Comparison of ENCODE assay signal across 8 mouse cellular contexts in genomic region chr8:75213686-75214085, GRCm38 (mm10). TPM values are rescaled to one million over a fixed set of nuclear protein-coding genes. Genes with fewer than 3 reads are reported as not detected.
DNase-seq lines count a peak whose midpoint lies in the region; ATAC-seq and TF ChIP-seq lines count a peak whose summit lies in the region.

Gene Rasd2 (plus strand): TSS chr8:75213944.

- H3K27ac ChIP-seq in liver, adult 2 months (replicated peaks; ENCODE audit: insufficient read depth, low read depth, low read length): no peak within 1 kb of the TSS
- no peak within 1 kb of the TSS for H3K27ac ChIP-seq in forebrain, embryonic 16.5 days (ENCODE audit: low read length)
- no peak within 1 kb of the TSS for H3K27ac ChIP-seq in olfactory bulb, adult 2 months (ENCODE audit: insufficient read depth, low read depth, low read length)

- no peaks in the 10 kb centered on the region for H3K9me3 ChIP-seq in forebrain, embryonic 16.5 days (ENCODE audit: control insufficient read depth, low read length)

- no peaks in the 10 kb centered on the region for H3K36me3 ChIP-seq in liver, adult 2 months (ENCODE audit: control insufficient read depth, insufficient read depth, low read length)
- H3K36me3 ChIP-seq in forebrain, embryonic 16.5 days (ENCODE audit: control insufficient read depth, insufficient read depth): no peaks in the 10 kb centered on the region

- intact Hi-C loops in left cerebral cortex, postnatal 25 days (cut with DNase I): no loop called here

- H3K9ac ChIP-seq in liver, adult 2 months (ENCODE audit: low read depth, low read length): peak within 1 kb of the TSS; percentile 52
- H3K9ac ChIP-seq in forebrain, embryonic 16.5 days (replicated peaks; ENCODE audit: low read depth, low read length): peak within 1 kb of the TSS; percentile 49

- TF ChIP-seq POLR2A in liver, adult 2 months (IDR thresholded peaks at IDR 0.05; ENCODE audit: extremely low read depth, insufficient read depth, low read length): no peak
- TF ChIP-seq POLR2A in olfactory bulb, adult 2 months (IDR thresholded peaks at IDR 0.05; ENCODE audit: insufficient read depth, low read depth, low read length): no peak

- no peak for TF ChIP-seq CTCF in liver, adult 2 months (IDR thresholded peaks at IDR 0.05; ENCODE audit: low read depth, low read length)
- no peak for TF ChIP-seq CTCF in olfactory bulb, adult 2 months (IDR thresholded peaks at IDR 0.05; ENCODE audit: insufficient read depth, low read depth, low read length)

- DNase-seq in adrenal gland, postnatal 25 days: peak; percentile 21
- no peak for DNase-seq in adrenal gland, postnatal 10 days
- DNase-seq in liver, adult 2 months (ENCODE audit: extremely low read depth, low read depth, low spot score): no peak
- DNase-seq in liver: no peak
- no peak for DNase-seq in left cerebral cortex, postnatal 25 days (ENCODE audit: low spot score in 2 of 2)
- DNase-seq in urinary bladder, postnatal 4 days (ENCODE audit: low spot score in 2 of 2): no peak

- H3K27me3 ChIP-seq in liver, adult 2 months (ENCODE audit: control insufficient read depth, insufficient read depth, low read length): peaks cover 7% of the 10 kb centered on the region; the same call in 1 of the 2 replicates
- peaks cover 31% of the 10 kb centered on the region for H3K27me3 ChIP-seq in forebrain, embryonic 16.5 days (replicated peaks; ENCODE audit: control insufficient read depth, insufficient read depth, low read length)

- H3K79me2 ChIP-seq in liver, adult 2 months (ENCODE audit: control insufficient read depth, insufficient read depth, low read length): no peaks in the 10 kb centered on the region

- H3K4me2 ChIP-seq in forebrain, embryonic 16.5 days (ENCODE audit: low read length): peak within 1 kb of the TSS; percentile 93

- peaks cover 8% of the 10 kb centered on the region for H3K4me1 ChIP-seq in liver, adult 2 months (ENCODE audit: control insufficient read depth, insufficient read depth, low read length)
- peaks cover 12% of the 10 kb centered on the region for H3K4me1 ChIP-seq in forebrain, embryonic 16.5 days (replicated peaks; ENCODE audit: control insufficient read depth, insufficient read depth, low read length)
- peaks cover 21% of the 10 kb centered on the region for H3K4me1 ChIP-seq in olfactory bulb, adult 2 months (ENCODE audit: control insufficient read depth, insufficient read depth, low read length)

- peak within 1 kb of the TSS; percentile 61 for H3K4me3 ChIP-seq in liver, adult 2 months (ENCODE audit: insufficient read depth, low read depth, low read length)
- peak within 1 kb of the TSS; percentile 53 for H3K4me3 ChIP-seq in forebrain, embryonic 16.5 days (replicated peaks; ENCODE audit: low read length)
- H3K4me3 ChIP-seq in olfactory bulb, adult 2 months (ENCODE audit: insufficient read depth, low read depth, low read length): peak within 1 kb of the TSS; percentile 71

- ATAC-seq in forebrain, embryonic 16.5 days: peak; percentile 4; the same call in 1 of the 2 replicates

- 4% methylated on average over 42 of the region's 42 CpGs for WGBS in liver, adult 2 months
- 2% methylated on average over 41 of the region's 42 CpGs for WGBS in forebrain, embryonic 16.5 days
- 2% methylated on average over 42 of the region's 42 CpGs for whole genome bisulfite sequencing in olfactory bulb, adult 2 months

RNA-seq across cellular contexts. Expression of gene Rasd2, which starts in this region (rescaled TPM):
- total RNA-seq in adrenal gland, postnatal 25 days (2021): 2.0 and 3.4 TPM in 2 replicates
- total RNA-seq in adrenal gland, postnatal 10 days (2021): 1 to 10 TPM; 1.6 to 1.7 TPM
- 0.09 TPM in 1 of 2 replicates, not detected in the other for total RNA-seq in liver, adult 2 months (2014; rRNA removed)
- 0.02 and 0.13 TPM in 2 replicates for polyA plus RNA-seq in liver, adult 2 months (2012; rRNA removed)
- 0.70 and 1.4 TPM in 2 replicates for polyA plus RNA-seq in forebrain, embryonic 16.5 days (2015; fragmentation: Nextera tagmentation; extraction: Ambion mirVana)
- total RNA-seq in left cerebral cortex, postnatal 25 days (2021): 100 to 1,000 TPM in 1 of 2 experiments, 10 to 100 TPM in 1; 65.6 to 135 TPM
- polyA plus RNA-seq in olfactory bulb, adult 2 months (2012; ENCODE audit: insufficient read depth, insufficient read length, low replicate concordance, missing spikeins): not detected in 2 replicates

Comparison
In these comparisons a context has a peak if more than half of its experiments do, and no peak if none do; other contexts are left out.
1. RNA of gene Rasd2 (total RNA-seq): 65.6 to 135 TPM in left cerebral cortex, postnatal 25 days; 2.0 to 3.4 TPM in adrenal gland, postnatal 25 days, 1.6 to 1.7 TPM in adrenal gland, postnatal 10 days and 0.09 TPM in liver, adult 2 months; every median in the first group is over 10 times any median in the second.
2. Peak in every context shown above with its lines, with median percentiles within 50 percentile points of each other: H3K4me3 ChIP-seq.